Mouse (Mus musculus) urinary bladder, postnatal 4 days (tissue): ENCODE data around the gene Dusp23.
A peak's percentile ranks its signal among the peaks of the same experiment; 100 is the strongest.

ENCODE experiments used
- DNase-seq, 2 experiments: peaks; one replicate each; pipeline ENCODE4 v3.0.0; 2021 to 2022; ENCODE audit warnings: low spot score in 2 of 2

Dusp23 gene

GRCm38 (mm10) chr1:172623599-172623998, 9.2 kb downstream of the Dusp23 start:
- no peak for DNase-seq

- peak; percentile 47 to 72 for DNase-seq
These were observed 13.5 kb downstream of the Dusp23 start for GRCm38 (mm10) chr1:172619235-172619634.

DNA sequence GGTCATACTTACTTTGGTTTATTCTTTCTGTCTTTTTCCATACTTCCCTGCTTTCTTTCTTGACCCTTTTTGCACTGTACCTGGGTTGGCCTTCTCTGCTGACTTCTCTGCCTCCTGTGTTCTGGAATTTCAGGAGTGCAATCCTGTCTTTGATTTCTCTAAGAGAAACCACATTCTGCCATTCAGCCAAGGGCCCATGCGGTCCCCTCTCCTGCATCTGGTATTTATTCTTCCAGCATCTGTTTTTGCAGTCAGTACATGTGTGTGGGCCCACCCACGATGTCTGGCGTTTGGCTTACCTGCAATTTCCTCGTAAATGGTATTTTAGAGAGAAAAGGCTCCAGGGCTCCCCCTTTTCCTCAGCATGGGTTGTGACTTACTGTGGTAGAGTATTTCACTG, 14.6 kb downstream of the Dusp23 start:
- DNase-seq: no peak

GRCm38 (mm10) chr1:172617365-172618076, 15.2 kb downstream of the Dusp23 start:
- no peak for DNase-seq

DNA sequence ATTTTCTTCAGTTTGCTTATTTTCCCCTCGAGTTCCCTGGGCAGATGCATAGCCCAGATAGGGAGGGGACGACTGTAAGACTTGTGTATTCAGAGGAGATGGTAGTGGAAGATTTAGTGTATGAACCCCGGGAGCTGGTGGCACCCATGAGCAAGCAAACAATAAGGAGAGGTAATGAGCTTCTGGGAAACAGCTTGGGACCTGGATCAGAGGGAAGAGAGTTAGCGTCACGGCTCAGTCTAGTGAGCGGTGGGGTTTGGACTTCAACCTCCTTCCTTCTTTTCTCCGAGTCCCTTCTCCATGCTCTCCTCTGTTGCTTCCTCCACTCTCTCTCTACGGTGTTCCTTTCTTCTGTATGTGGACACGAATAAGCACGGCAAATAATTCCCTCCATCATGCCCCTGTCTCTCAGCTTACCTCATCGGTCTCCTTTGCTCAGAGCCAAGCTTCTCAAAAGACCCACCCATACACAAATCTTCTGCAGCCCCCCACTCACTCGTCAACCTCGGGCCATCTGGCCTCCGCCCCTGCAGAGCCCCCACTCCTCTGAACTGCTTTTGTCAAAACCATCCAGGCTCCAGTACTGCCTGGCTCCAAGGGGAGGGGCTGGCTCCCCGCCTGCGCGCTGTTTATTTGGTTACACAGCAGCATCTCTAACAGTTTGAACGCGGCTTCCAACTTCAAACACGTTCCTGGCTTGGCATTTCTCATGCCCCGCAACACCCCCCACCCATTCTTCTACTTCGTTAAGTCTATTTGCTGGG, 16.0 kb downstream of the Dusp23 start:
- peak in 1 of 2 experiments; percentile 58 for DNase-seq

DNA sequence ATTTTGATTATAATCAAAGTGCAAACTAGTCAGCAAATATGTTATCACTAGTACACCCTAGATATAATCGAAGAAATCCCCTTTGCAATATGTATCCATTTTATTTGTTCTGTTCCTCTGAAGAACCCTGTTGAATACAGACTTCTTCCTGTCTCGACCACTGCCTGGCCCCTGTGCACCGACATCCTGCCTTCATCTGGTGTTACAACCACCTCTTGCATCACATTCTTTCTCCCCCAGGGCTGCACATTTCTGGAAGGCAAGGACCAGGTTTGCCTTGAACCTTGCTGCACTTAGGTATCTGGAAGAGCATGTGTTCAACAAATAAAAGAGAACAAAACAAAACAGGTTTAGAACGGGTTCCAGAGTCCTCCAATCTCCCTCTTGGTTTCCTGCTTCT, 17.4 kb downstream of the Dusp23 start:
- no peak for DNase-seq

- no peak for DNase-seq
These were observed 18.1 kb downstream of the Dusp23 start for GRCm38 (mm10) chr1:172614654-172615053.

DNA sequence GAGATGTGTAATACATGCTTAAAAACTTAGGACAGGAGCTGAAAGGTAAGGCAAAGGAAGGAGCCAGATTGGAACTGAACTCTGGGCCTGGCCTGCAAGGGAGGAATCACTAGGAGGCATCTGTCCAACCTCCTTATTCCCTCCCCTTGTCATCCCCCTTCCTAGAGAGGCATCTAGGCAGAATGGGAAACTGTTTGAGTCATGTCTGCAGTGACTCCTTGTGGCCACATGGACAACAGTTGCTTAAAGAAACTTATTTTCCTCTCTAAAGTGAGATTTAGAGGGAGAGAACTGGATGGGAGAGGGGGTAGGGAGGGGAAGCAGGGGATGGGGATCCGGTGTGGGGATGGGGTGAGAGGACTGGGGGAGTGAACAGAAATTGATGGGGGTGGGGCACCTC, 20.0 kb downstream of the Dusp23 start:
- DNase-seq: no peak

GRCm38 (mm10) chr1:172611304-172611703, 21.5 kb downstream of the Dusp23 start:
- DNase-seq: no peak

DNA sequence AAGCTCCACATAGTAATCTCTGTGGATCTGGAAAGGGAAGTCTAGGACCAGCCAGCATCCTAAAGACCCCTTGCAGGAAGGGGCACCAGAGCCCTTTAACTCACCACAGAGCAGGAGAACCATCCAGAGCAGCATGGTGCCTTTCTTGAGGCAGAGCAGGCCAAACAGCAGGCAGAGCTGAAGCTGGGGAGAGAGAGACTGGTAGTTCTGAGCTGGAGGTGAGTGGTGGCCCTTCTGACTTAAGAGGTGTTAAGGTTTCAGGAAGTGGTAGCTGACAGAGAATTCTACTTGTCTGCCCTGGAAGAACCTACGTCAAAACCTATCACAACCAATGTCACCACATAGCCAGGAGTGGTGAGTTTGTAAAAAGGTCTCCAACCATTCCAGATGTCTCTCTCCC, 30.4 kb downstream of the Dusp23 start, which contains the start of gene Fcrl6:
TSS of gene Fcrl6 (minus strand) at position 226 of the 400 bp plus-strand sequence.
- peak in 1 of 2 experiments; percentile 26 for DNase-seq

GRCm38 (mm10) chr1:172594495-172594894, 38.3 kb downstream of the Dusp23 start:
- no peak for DNase-seq

- DNase-seq: no peak
These were observed 38.8 kb downstream of the Dusp23 start for GRCm38 (mm10) chr1:172593956-172594355.

DNA sequence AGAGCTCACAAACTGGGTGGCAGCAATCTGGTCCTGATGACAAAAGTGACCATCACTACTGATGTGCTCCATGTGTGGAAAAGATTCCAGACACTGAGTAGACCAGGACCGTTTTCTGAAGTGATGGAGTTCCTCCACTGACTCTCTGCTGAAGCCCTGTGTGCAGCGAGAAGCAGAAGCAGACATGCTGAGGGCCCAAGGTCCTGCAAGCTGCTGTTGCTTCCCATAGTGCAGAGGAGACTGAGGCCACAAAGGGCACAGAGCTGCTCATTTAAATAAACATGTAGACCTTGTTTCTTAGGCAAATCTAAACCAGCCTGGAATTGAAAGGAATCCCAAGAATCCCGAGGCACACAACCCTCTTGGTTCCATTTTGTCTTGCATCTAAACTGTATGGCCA, 39.4 kb downstream of the Dusp23 start:
- DNase-seq: peak in 1 of 2 experiments; percentile 34

- no peak for DNase-seq
These were observed 42.4 kb downstream of the Dusp23 start, which contains the start of gene Slamf8 for GRCm38 (mm10) chr1:172590385-172590784. Slamf8 (minus strand) TSS chr1:172590568.

DNA sequence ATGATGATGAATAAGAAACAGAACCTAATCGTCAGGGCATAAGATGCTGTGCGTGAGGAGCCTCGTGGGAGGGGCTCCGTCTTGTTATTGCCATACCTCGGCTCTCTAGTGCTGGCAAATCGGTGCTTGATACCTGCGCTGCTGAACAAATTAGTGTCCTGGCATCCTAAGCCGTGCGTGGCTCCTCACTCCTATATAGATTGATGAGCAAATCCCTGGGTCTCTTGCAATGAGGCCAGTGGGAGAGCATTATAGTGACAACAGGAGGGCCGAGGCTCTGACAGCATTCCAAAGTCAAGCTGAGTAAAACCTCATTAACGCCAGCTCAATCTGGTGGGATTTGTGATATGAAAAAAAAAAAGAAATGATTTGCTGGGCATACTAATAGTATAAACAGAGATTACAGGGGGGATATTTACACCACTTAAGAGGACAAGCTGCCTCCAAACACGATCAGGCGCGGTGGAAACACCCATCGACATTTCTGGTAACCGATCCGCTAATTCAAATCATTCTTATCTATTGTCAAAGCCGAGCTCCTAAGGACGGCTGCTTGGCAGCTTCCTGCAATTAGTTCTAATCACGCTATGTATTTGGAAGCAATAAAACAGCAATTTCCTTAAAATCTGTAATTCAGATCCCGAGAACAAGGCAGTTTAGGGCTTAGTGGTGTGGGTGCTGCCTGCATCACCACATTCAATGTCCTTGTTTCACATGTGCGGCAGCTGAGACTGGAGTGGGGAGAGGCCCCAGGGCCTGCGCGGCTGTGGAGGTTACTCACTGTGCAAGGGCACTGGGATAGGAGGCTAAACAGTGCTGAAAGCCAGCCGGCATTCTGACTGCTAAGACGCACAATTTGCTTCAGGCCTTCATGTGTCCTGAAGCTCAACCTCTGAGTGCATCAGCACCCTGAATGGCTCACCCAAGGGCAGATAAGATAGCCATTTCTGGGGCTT, 46.9 kb downstream of the Dusp23 start:
- DNase-seq: no peak

- peak in 1 of 2 experiments; percentile 54 for DNase-seq
These were observed 47.7 kb downstream of the Dusp23 start for GRCm38 (mm10) chr1:172585026-172585425.

GRCm38 (mm10) chr1:172584271-172584670, 48.5 kb downstream of the Dusp23 start:
- DNase-seq: peak in 1 of 2 experiments; percentile 51

GRCm38 (mm10) chr1:172582436-172582835, 50.3 kb downstream of the Dusp23 start:
- DNase-seq: no peak
